Mouse (Mus musculus): ENCODE data around the gene C530008M17Rik. TPM values are rescaled to one million over a fixed set of nuclear protein-coding genes. Genes with fewer than 3 reads are reported as not detected.

Gene C530008M17Rik
- total RNA-seq, 2 experiments from 2014 or later = 0.21 to 3.7 TPM

DNA sequence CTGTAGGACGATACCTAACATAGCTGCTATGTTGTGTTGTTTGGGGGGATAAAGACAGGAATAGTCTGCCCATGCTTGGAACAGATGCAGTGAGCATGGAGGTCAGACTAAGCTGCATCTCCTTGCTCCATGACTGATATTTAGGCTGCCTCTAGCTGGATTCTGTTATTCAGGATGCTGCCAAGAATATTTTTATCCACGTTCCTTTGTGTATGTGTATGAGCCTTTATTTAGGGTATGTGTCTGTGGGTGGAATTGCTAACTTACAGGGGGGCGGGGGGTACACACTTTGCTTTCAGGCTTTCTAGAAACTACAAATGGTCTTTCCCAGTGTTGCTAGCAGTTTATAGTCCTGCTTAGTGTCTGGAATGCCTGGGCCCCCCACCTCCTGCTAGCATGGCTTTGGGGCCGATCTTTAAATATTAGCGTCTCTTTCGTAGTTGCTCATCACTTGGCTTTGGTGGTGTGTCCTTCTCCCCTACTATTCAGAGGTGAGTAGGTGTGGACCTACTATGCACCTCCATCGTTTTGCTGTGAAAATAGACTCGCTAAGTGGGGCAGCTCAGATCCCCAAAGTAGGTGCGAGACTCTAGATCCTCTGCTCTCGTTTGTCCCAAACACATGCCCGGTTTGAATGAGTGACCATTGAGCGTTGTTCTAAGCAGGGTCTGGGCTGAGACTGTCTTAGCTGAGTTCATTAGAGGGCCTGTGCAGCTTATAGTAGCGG, 45.0 kb downstream of the C530008M17Rik start:
- ATAC-seq (replicated peaks; ENCODE audit: poor library complexity) = no peak

DNA sequence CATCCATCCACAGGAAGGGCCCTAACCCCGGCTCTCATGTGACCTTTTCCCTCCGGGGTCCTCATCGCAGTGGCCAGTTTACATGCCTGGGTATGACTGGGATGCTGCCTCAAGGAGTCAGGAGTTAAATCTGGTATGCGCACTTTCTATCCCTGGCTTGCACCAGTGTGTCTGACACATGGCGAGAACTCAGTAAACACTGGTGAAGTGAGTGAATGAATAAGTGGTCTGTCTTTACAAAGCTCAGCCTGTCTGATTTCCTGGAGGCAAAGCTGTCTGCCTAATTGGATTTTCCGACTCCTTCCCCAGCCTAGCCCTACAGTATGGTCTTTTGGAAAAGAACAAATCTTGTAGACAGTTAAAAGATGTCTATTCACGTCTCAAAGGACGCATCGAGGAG, 45.8 kb downstream of the C530008M17Rik start:
- ATAC-seq (replicated peaks; ENCODE audit: poor library complexity) = no peak

DNA sequence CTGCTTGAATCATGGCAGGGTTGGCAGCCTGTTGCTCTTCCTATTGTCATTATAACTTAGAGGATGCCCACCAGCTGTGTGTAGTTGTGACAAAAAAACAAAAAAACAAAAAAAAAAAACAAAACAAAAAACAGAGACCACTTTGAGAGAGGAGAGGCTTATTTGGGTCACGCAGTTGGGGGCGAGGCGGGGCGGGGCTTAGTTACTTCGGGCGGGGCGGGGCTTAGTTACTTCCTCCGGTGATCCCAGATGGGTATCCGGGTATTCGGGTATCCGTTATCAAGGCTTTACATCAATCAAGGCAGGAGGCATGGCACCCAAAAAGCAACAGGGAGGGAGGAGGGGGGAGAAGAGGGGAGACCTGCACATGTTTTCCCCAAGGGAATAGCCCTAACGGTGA, 46.3 kb downstream of the C530008M17Rik start:
- no peak for ATAC-seq (replicated peaks; ENCODE audit: poor library complexity)

DNA sequence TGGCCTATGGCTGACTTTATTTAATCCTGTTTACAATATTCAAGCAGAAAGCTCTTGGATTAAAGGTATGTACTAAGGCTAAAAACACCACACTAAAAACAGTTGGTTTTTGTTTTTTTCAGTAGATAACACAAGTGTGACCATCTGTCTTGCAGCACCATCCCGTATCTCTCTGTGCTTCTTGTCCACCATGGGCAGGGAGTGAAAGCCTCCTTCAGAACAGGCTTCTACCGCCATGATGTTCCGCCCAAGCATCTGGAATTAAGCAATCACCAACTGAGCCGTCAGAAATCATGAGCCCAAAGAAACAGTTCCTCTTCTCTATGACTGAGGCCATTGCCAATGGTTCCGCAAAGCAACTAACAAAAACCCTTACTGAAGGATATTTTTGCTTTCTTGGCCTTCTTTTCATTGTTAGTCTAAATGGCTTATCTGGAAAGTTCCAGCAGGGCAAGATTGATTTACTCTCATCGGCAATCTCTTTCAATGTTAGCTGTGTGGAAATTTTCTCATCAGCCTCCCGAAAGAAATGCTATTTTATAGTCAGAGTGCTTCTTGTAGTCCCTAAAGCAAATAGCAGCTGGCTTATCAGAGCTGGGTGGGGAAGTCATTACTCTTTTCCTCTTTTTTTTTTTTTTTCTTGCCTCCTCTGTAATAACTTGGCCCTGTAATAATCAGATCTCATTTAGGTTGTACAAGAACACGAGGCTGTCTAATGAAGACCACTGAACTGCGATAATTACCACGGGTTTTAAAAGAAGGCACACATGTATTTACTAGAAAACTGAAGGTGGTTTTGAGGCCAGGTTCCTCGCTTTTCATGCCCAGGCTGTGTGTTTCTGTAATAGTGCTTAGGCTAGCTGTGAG, 49.2 kb downstream of the C530008M17Rik start:
- ATAC-seq (replicated peaks; ENCODE audit: poor library complexity) = peak; percentile 48; the same call in 1 of the 2 replicates

DNA sequence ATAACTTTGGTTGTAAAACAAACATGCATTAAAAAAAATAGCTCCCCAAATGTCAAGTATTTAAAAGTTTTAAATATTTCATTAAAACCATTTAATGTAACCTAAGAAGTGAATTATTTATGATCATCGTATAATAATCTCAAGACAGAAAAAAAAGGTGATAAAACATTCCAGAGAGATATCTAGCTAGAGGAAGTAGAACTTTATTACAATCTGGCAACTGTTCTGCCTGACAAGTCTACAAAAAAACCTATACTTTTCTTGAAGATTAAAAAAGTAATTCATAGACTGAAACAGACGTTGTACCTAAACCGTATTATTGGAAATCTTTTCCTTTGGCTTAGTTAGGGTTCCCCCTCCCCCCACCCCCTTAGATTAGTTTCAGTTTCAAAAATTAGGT, 50.8 kb downstream of the C530008M17Rik start:
- ATAC-seq (replicated peaks; ENCODE audit: poor library complexity) = no peak

DNA sequence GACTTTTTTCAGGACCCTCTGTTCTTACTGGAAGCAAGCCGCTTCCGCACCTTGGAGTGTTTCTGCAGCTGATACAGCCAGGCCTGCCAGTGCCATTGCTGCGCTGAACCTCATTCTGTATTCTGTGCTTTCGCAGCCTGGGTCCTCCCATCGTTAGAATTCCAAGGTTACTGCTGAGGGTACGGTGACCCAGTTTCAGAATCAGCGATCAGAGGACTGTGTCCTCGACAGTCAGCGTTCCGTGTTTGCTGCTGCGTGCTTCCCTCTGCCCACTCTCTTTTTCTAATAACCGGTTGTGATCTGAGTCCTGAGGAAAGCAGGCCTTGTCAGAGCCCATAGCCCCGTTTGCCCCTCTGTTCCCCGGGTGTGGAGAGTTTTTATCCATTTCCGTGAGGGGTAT, 51.7 kb downstream of the C530008M17Rik start:
- no peak for ATAC-seq (replicated peaks; ENCODE audit: poor library complexity)

DNA sequence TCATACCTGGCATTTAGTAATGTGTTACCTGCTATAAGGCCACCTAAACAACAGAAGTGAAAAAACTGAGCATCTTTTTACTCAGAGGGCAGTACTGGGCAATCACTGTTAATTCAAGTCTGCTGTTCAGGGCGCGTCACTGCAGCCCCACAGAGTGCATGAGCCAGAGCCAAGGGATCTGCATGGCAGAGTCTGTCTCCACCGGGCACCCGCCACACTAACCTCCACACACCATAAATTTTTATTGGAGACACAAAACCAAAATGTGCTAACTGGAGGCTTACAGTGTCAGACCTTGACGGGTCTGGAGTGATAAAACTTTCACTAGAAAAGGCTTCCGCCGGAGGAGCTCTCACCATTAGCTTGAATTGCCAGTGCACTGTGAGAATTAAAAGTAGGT, 57.4 kb downstream of the C530008M17Rik start:
- ATAC-seq (replicated peaks; ENCODE audit: poor library complexity) = no peak

DNA sequence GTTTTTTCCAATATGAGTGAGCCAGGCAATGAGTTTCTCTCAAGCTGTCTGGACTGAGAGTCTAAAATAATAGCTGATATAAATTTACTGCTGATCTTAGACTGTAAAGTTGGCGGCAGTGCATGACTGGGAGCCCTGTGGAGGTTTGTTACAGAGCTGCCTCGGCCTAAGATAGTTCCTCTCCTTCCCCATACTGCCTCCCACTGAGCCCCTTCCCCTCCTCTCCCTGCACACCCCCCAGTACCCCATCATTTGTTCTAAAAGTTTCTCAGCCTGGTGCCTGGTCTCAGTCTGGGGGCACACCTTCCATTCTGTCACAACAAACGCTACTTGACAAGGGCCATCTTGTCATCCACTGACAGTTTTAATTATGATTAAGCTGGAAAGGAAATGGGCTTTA, 63.6 kb downstream of the C530008M17Rik start:
- ATAC-seq (replicated peaks; ENCODE audit: poor library complexity) = no peak

DNA sequence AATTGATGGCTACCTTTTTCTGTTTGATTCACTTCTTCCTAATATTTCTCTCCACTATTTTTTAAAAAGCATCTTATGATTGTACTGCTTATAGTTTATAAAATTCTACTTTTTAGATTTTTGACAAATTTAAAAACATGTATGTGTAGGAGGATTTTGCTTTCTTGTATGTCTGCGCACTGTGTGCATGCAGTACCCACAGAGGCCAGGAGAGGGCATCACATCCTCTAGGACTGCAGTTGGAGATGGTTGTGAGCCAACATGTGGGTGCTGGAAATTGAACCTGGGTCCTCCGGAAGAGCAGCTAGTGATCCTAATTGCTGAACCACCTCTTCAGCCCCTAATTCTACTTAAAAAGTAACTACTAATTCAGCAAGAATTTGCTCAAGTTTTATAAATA, 68.6 kb downstream of the C530008M17Rik start:
- no peak for ATAC-seq (replicated peaks; ENCODE audit: poor library complexity)

DNA sequence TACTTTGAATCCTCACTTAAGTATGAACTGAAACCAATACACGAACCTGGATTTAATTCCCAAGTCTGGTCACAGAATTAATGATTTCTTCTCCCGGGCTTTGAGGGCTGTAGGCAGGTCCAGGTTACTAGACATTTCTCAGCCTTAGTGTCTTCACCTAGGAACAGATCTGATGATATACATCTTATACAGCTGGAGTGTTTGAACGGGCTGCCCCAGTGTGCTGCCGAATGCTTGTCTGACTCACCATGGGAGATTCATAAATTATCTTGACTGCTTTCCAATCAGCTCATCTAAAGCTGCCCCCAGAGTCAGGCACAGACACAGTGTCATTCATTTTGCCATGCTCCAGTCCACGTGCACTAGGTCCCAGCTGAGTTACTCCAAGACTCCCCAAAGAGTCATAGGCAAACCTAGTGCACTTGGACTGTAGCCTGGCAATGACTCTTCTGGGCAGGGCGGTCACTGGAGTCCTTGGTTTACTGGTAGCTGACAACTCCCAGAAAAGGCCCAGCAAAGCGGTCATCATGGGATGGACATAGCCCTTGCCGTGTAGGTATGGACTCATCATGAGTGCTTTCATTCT, 70.3 kb downstream of the C530008M17Rik start:
- ATAC-seq (replicated peaks; ENCODE audit: poor library complexity) = no peak

DNA sequence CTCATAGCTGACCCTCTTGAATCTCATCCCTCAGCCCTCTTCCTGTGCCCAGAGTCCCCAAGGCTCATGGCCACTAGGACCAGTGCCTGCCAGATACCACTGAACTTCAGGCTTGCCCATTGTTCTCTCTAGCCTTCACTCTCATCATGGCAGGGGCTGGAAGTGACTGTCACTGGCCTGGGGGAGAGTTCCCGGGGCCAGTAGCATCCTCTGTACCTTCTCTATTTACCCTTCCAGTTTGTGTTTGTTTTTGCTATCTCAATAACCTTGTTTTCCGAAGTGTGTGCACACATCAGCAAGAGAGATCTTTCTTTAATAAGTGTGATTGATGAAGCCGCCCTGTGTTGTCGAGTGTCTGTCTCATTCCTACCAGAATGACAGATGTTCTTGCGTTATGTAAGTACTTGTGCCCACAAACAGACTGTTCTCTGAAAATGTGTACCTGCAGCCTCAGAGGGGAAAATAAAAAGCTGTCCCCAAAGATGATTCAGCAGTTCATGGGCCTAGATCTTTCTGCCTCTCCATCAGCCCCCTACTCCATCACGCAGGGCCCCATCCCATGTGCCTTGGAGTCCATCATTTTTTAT, 76.8 kb downstream of the C530008M17Rik start:
- ATAC-seq (replicated peaks; ENCODE audit: poor library complexity) = no peak

DNA sequence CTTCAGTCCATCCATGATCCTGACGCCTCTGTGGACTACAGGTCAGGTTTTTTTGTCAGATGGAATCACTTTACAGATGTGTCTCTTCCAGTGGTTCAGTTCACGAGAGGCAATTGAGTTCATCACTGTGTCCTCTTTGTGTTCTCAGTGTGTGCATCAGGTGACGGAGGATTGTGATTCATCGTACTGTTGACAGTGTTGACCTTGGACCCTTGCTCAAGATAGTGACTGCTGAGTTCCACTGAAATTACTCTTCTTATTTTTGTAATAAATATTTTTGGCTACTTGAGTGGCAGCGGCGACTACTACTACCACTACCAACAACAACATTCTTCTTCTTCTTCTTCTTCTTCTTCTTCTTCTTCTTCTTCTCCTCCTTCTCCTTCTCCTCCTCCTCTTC, 85.2 kb downstream of the C530008M17Rik start:
- no peak for ATAC-seq (replicated peaks; ENCODE audit: poor library complexity)

DNA sequence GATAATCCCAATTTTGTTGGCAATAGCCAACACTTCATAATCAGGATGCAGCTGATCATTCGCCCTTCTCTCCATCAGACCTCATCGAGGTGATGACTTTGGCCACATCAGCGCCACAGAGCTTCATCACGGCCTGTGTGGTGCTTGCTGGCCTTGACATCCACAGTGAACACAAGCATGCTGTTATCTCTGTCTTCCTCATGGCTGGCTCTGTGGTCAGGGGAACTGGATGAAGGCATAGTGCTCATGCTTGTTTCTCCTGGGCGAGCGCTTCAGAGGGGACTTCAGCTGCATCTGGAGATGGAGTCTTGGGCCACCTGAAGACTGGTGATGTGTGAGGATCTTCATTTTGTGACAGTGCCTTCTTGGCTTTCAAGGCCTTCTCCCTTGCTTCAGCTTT, 85.8 kb downstream of the C530008M17Rik start:
- 0 out of 2 replicates have a peak, but pooled peaks have one; percentile 23 for ATAC-seq (replicated peaks; ENCODE audit: poor library complexity)

DNA sequence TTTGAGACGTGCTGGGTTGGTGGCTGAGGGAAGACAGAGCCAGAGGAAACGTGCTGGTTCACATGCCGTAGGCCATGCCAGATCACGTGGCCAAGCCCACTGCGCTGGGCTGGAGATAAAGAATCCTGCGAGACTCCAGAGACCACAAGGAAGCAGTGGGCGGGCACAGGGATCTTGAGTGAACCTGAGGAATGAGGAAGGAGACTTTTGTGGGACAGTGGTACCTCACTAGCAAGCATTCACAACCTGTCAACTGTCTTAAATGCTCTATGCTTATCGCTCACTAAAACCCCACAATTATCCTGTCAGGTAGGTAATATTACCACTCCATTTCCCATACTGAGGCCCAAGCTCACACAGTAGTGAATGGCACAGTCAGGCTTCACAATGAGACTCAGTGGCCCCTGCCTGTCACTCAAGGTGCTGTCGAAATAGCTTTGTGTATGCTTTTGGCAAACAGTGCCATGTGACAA, 88.5 kb downstream of the C530008M17Rik start:
- peak; percentile 23; the same call in 1 of the 2 replicates for ATAC-seq (replicated peaks; ENCODE audit: poor library complexity)

DNA sequence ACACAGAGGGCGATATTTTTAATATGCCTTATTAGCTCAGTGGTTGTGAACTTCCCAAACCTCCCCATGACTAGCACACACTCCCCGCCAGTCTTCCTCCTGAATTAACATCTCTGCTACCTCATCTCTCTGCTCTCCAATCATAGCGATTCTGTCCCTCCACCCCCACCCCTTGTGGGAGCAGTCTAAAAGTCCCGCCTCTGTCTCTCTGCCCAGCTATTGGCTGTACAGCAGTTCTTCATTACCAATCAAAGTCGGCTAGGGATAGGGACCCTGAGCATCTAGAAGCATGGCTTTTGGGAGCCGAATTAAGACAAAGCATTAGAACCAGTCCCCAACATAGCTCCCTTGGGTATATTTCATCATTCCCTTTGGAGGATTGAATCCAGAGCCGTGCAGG, 91.5 kb downstream of the C530008M17Rik start:
- ATAC-seq (replicated peaks; ENCODE audit: poor library complexity) = no peak; the same call in 1 of the 2 replicates

DNA sequence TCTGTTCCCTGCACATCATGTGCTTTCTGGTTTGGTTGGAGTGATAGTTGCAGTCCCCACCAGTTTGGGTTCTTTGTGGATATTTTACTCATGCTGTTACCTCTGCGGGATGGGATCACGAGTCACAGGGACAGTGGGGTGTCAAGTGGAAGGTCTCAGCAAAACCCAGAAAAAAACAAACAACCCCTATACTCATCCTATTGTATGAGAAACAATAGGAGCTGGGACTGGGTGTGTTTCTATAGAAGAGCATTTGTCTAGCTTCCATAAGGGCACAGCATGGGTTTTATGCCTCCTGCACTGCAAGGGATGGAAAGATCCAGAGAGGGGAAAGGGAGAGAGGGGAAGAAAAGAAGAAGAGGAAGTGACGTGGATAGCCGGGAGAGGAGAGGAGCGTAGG, 96.0 kb downstream of the C530008M17Rik start:
- no peak for ATAC-seq (replicated peaks; ENCODE audit: poor library complexity)

DNA sequence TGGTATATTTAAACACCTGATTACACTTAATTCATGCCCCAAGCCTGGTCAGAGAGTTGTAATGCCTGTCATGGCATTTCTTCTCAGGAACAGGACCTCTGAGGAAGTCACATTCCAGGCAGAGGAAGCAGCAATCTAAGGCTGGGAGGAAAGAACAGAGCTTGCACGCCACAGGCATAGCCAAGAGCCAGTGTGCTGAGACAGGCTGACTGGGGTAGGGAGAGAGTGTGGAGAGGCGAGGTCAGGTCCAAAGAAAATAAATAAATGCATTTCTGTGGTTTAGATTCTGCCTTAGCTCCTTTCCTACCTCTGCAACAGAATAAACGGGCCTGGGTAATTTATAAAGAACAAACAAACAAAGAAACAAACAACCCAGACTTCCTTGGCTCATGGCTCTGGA, 104.0 kb downstream of the C530008M17Rik start:
- no peak for ATAC-seq (replicated peaks; ENCODE audit: poor library complexity)

DNA sequence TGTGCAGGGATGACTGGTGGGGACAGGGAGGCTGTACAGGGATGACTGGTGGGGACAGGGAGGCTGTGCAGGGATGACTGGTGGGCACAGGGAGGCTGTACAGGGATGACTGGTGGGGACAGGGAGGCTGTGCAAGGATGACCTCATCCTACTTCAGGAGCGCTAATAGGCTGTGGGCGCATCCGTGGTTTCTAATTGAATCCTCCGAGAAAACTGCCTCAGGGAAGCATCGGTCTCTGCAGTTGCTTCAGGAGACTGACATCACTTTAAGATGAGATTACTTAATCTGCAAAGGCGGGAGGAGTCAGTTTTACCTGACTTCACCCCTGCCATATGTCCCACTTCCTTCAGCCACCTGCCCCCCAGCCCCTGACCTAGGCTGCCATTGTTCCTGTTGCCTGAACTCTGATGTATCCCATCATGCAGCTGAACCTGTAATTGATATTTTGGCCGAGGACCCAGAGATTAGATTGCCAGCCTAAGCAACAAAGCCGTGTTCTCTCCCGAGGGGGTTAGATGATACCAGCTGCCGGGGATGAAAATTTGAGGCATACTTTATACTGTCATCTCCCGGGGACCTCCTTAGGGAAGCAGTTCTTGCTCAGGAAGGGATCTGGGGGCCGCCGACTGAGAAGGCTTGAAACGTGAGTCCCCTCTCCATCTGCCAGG, 105.9 kb downstream of the C530008M17Rik start:
- ATAC-seq (replicated peaks; ENCODE audit: poor library complexity) = no peak

DNA sequence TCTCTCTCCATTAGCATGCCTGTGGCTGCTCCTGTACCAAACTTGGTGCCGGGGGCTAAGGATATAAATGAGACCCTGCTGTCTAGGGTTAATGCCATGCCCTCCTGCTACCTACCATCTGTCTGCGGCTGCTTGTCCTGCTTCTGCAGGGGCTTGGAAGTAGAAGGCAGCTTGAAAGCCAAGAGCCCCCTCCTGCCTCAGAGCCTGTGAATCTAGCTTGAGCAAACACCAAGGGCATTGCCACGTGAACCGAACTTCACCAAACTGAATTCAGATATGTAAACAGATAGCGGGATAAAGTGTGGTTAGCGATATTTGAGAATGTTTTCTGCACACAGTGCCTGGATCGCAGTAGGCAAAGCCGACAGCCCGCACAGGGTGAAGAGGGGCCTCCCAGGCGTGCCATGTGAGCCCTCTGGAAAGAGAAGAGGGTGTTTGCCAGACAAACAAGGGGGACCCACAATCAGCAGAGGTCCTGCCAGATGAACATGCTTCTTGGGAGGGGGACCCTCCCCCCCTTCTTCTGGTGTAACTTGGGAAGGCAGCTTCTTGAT, 106.9 kb downstream of the C530008M17Rik start:
- ATAC-seq (replicated peaks; ENCODE audit: poor library complexity) = no peak

DNA sequence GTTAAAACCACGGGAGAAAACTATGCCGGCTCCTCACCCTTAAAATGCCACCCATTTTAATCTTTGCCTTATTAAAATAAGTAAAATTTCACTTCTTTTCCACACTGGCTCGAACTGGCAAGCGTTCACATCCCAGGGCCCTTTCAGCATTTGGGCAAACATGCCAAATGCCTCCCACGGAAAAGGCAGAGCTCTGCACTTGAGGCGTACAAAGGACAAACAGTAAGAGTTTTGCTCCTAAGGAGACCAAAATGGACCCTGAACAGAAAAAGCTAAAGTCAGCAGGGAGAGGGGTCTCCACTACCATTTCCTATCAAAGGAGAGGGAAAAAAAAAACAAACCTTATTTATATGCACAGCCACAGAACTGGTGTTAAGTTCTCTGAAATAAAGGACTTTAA, 107.4 kb downstream of the C530008M17Rik start:
- no peak for ATAC-seq (replicated peaks; ENCODE audit: poor library complexity)
